Mouse (Mus musculus): ENCODE measurements around the gene S100a11. TPM values are rescaled to one million over a fixed set of nuclear protein-coding genes. Genes with fewer than 3 reads are reported as not detected.
"Not testable (repeated sequence)": the region's sequence is repeated elsewhere in the genome, so short reads cannot be mapped to it uniquely, and the experiment has no call there.

Gene S100a11
- polyA plus RNA-seq (2016; fragmentation: Nextera tagmentation; extraction: Ambion mirVana), result 211 and 229 TPM in 2 replicates

DNA sequence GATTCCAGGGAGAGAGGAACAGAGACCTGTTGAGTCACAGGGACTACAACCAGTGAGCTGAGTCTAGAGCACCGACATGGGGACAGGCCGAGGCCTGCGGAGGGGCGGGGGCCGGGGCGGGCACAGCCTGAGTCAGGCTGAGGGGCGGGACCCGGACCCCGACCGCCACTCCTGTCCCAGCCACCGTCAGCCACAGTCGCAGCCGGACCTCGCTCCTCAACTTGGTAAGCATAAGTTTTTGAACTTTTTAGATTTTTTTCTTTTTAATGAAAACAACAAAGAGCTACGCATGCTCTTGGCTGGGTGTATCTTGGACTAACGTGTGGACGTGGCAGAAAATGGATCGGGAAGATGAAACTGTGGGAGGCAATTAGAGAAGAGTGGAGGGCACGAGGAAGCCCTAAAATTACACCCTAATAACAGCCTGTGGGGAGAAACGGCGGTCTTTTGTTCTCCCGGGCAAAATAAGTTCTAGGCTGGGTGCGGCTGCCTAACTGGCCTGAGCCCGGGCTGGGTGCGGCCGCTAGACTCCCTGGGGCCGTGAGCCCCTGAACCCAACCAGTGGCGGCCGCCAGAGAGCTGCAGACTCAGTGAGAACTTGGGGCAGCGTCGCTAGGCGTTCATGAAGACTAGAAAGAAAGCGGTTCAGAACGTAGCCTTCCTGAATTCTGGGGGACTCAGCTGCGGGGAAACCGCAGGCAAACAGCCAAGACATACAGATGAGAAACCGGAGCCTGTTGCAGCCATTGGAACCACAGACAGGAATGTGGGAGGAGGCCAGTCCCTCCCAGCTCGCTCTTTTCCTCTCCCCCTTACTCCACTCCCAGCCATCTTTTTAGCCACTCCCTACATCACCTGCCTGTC, at the start of gene S100a11:
Gene S100a11, plus strand, starts transcription at position 159 of the 864 bp plus-strand sequence.
- Histone ChIP-seq H3K36me3 (replicated peaks) (no peaks in the 10 kb centered on the region), H3K9me3 (no peaks in the 10 kb centered on the region), H3K4me3 (peak within 1 kb of the TSS; percentile 65), H3K27me3 (ENCODE audit: poor library complexity, severe bottlenecking) (peaks cover 14% of the 10 kb centered on the region), H3K27ac (peak within 1 kb of the TSS; percentile 83), H3K4me1 (peaks cover 5% of the 10 kb centered on the region)
- WGBS, result under 1% methylated on average over 38 of the region's 38 CpGs
- DNase-seq (ENCODE audit: extremely low spot score, low spot score), result peak; percentile 56

DNA sequence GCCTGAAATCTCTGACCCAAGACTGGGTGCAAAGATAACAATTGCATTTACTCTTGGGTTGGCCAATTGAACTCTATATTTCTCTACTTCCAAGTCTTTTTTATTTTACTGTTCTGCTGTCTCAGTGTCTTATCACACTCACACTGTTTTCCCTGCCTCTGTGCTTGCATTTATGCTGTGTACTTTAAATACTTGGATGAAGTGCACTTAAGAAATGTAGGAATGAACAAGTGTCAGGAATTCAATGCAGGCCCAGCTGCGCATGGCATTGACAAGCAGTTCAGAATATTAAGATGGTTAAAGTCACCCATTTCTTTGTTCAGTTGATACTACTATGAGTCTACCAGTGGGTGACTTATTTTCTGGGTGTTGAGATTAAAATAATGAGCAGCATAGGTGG, 40.2 kb upstream of the S100a11 start:
- Histone ChIP-seq H3K9me3 (no peaks in the 10 kb centered on the region), H3K4me3 (no peak overlapping the region), H3K27me3 (ENCODE audit: poor library complexity, severe bottlenecking) (no peaks in the 10 kb centered on the region), H3K4me1 (no peaks in the 10 kb centered on the region), H3K36me3 (replicated peaks) (no peaks in the 10 kb centered on the region), H3K27ac (no peak overlapping the region)
- WGBS, result 96% methylated on average over 1 of the region's 1 CpGs
- DNase-seq (ENCODE audit: extremely low spot score, low spot score), result no peak

DNA sequence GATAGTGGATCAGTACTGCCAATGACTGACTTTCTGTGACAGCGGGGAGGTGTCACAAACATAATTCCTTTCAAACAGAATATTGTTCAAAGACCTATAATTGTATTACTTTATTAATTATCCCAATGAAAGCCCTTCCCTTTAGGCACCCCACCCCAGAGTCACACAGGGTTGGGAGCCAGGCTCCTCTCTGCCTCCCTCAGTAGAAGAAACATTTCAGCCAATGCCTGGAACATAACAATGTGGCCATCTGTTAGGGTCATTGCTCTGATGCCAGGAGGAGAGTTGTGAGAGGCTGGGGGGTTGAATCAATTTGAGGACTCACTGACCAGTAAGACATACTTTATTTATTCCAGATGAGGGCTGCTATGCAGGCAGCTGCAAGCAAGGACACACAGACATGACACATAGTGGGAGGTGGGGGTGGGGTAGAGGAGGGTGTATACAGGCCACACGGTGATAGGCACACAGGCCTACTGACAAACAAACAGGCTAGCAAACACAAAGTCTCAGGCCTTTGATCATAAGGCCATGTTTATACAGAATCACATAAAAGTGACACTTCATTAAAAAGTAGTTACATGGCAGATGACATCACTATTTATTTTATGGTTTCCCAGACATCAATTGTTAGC, 38.2 kb upstream of the S100a11 start:
- Histone ChIP-seq H3K4me3 (no peak overlapping the region), H3K27ac (no peak overlapping the region), H3K27me3 (ENCODE audit: poor library complexity, severe bottlenecking) (no peaks in the 10 kb centered on the region), H3K4me1 (no peaks in the 10 kb centered on the region), H3K36me3 (replicated peaks) (no peaks in the 10 kb centered on the region), H3K9me3 (no peaks in the 10 kb centered on the region)
- DNase-seq (ENCODE audit: extremely low spot score, low spot score), result no peak
- 81% methylated on average over 2 of the region's 2 CpGs for WGBS

DNA sequence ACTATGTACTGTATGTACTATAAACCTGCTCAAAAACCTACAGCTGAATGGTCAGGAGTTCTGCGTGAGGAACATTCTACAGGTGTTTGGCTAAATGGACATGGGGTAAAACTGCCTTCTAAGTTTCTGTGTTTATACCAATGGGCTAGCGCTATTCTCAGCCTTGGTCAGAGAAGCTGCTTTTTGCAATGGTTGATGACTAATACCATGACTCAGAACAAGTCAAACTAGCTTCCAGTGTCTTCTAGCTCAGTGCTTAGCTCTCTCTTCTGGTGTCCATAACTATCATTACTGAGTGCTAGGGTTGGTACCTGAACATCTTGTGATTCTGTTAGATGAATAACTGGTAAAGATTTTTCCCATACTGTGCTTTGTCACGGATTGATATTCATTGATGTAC, 34.7 kb upstream of the S100a11 start:
- WGBS, result 90% methylated on average over 3 of the region's 3 CpGs
- H3K27me3 ChIP-seq (ENCODE audit: poor library complexity, severe bottlenecking), result no peaks in the 10 kb centered on the region
- no peaks in the 10 kb centered on the region for H3K36me3 ChIP-seq (replicated peaks)
- no peak for DNase-seq (ENCODE audit: extremely low spot score, low spot score)
- H3K27ac ChIP-seq, result no peak overlapping the region
- H3K4me3 ChIP-seq, result no peak overlapping the region
- no peaks in the 10 kb centered on the region for H3K4me1 ChIP-seq
- H3K9me3 ChIP-seq, result no peaks in the 10 kb centered on the region

DNA sequence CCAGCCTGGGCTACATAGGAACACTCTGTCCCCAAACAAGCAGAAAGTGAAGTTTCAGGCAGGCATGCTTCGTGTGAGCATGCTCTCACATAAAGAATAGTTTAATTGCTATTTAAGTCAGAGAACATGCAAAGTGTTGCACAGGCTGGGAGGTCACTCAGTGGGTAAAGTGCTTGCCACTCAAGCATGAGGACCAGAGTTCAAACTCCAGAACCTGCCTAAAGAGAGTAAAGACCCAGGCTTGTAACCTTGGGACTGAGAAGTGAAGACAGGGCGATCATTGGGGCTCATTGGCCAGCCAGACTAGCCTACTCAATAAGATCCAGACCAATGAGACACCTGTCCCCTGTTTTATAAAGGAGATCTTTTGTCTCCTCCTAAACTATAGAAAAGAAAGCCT, 31.7 kb upstream of the S100a11 start:
- 88% methylated on average over 2 of the region's 2 CpGs for whole genome bisulfite sequencing

DNA sequence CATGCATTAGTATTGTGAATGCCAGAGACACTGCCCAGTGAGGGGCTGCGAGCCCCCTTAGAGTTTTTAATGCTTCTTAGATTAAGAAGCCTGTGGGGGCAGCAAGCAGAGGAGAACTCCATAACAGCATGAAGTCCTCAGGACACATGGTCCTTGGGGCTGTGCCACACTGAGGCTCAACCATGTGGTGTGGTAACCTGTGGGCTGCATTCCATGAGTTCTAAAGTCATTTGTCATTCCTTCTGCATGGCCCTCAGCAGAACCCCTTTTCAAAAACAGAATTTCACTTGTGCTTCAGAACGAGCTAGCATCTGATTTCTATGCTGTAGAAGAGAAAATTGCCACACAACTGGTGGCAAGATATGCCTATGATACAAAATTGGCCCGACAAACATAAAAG, 28.1 kb upstream of the S100a11 start:
- Histone ChIP-seq H3K36me3 (replicated peaks) (no peaks in the 10 kb centered on the region), H3K4me3 (no peak overlapping the region), H3K9me3 (no peaks in the 10 kb centered on the region), H3K27ac (no peak overlapping the region), H3K4me1 (no peaks in the 10 kb centered on the region), H3K27me3 (ENCODE audit: poor library complexity, severe bottlenecking) (no peaks in the 10 kb centered on the region)
- WGBS, result 85% methylated on average over 3 of the region's 3 CpGs
- DNase-seq (ENCODE audit: extremely low spot score, low spot score), result no peak

More for the DNA sequence above, 31.7 kb upstream of the S100a11 start:
- H3K4me3 ChIP-seq, result no peak overlapping the region
- no peak overlapping the region for H3K27ac ChIP-seq
- H3K4me1 ChIP-seq, result no peaks in the 10 kb centered on the region
- H3K9me3 ChIP-seq, result no peaks in the 10 kb centered on the region
- DNase-seq (ENCODE audit: extremely low spot score, low spot score), result no peak
- no peaks in the 10 kb centered on the region for H3K27me3 ChIP-seq (ENCODE audit: poor library complexity, severe bottlenecking)
- H3K36me3 ChIP-seq (replicated peaks), result no peaks in the 10 kb centered on the region

DNA sequence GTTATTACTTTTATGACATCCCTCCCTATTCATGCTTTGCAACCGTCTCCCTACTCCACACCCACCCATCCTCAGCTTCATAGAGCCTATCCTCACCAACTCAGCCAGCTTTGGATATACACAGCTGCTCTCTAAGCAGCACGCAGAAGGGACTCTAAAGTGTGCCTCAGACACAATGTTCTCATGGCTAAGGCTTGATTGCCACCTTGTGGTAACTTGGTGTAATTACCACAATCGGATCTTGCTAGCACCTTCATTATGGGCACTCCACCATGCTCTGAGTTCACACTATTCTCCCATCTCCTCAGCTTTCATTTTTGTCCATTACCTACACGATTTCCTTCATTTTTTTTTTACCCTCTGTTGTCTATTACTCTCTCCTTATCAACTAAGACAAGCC, 26.3 kb upstream of the S100a11 start:
- Histone ChIP-seq H3K27me3 (ENCODE audit: poor library complexity, severe bottlenecking) (no peaks in the 10 kb centered on the region), H3K4me3 (no peak overlapping the region), H3K36me3 (replicated peaks) (no peaks in the 10 kb centered on the region), H3K9me3 (no peaks in the 10 kb centered on the region), H3K4me1 (no peaks in the 10 kb centered on the region), H3K27ac (no peak overlapping the region)
- 2% methylated on average over 4 of the region's 4 CpGs for WGBS
- DNase-seq (ENCODE audit: extremely low spot score, low spot score), result peak; percentile 29

DNA sequence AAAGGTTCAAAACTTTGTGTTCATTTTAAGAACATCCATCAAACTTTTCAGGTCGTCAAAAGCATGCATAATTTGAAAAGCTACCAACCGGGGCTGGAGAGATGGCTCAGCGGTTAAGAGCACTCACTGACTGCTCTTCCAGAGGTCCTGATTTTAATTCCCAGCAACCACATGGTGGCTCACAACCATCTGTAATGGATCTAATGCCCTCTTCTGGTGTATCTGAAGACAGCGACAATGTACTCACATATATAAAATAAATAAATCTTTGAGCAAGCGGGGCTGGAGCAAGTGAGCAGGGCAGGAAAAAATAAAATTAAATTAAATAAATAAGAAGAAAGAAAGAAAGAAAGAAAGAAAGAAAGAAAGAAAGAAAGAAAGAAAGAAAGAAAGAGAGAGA, 25.5 kb upstream of the S100a11 start:
- not testable (repeated sequence) for H3K9me3 ChIP-seq; DNase-seq (ENCODE audit: extremely low spot score, low spot score); H3K27me3 ChIP-seq (ENCODE audit: poor library complexity, severe bottlenecking); H3K4me1 ChIP-seq; H3K4me3 ChIP-seq; H3K36me3 ChIP-seq (replicated peaks); H3K27ac ChIP-seq
- 32% methylated on average over 5 of the region's 5 CpGs for WGBS

DNA sequence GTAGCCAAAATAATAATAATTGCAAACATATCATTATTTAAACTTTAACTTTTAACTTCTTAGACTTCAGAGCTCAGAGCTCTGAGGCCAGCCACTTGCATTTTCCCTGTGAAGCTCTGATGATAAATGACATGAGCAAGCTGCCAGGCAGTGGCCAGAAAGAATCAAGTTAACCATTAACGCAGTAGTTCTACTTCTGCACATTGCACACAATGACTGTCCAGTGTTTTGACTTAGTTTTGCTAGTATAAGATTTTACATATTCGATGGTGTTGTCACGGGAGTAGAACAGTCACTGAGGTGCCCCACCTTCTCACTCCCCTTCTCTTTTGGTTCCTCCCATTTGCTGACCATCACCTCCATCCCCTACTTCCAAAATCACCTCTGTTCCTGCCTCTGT, 23.2 kb upstream of the S100a11 start:
- Histone ChIP-seq H3K27ac (no peak overlapping the region), H3K4me1 (no peaks in the 10 kb centered on the region), H3K36me3 (replicated peaks) (no peaks in the 10 kb centered on the region), H3K4me3 (no peak overlapping the region), H3K27me3 (ENCODE audit: poor library complexity, severe bottlenecking) (no peaks in the 10 kb centered on the region), H3K9me3 (no peaks in the 10 kb centered on the region)
- 87% methylated on average over 3 of the region's 3 CpGs for WGBS
- no peak for DNase-seq (ENCODE audit: extremely low spot score, low spot score)

DNA sequence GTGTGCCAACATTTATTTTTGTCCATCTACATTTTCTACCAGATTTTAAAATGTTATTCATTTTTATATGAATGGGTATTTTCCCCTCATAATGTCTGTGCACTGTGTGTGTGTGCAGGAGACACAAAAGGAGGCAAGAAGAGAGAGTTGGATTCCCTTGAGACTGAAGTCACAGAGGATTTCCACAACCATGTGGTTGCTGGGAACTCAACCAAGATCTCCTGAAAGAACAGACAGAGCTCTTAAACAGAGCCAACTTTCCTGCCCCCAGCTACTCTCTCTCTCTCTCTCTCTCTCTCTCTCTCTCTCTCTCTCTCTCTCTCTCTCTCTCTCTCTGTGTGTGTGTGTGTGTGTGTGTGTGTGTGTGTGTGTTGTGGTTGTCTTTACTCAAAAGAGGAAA, 21.2 kb upstream of the S100a11 start:
- Histone ChIP-seq H3K9me3 (peaks cover 3% of the 10 kb centered on the region; the same call in 1 of the 2 replicates), H3K27ac (no peak overlapping the region), H3K36me3 (replicated peaks) (no peaks in the 10 kb centered on the region), H3K27me3 (ENCODE audit: poor library complexity, severe bottlenecking) (no peaks in the 10 kb centered on the region), H3K4me3 (no peak overlapping the region), H3K4me1 (no peaks in the 10 kb centered on the region)
- DNase-seq (ENCODE audit: extremely low spot score, low spot score), result no peak

DNA sequence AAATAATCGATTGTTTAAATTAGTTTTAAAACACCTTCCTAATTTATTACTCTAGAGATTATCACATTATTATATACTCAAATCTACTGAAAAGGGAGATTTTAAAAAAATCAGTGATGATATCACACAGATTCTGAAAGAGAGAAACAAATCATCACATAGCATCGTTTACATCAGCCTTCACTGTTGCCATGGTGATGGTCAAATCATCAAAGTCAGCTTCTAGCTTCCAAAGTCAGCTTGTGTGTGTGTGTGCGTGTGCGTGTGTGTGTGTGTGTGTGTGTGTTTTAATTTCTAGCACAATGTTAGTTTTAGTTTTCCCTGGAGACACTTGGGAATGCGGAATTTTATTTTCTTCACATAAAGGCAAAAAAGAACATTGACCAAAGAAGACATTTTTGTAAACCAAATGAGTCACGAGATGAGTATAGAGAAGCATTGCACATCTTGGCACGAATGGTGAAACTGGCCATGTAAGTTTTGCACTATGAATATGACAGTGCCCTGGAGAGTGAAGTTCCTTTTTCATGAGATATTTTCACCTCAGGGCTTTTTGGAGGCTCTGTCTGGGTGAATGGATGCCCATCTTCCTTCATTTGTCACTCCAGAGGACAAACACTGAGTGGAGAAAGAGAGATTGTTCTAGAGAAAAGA, 15.6 kb upstream of the S100a11 start:
- H3K36me3 ChIP-seq (replicated peaks), result no peaks in the 10 kb centered on the region
- no peak overlapping the region for H3K27ac ChIP-seq
- no peaks in the 10 kb centered on the region for H3K27me3 ChIP-seq (ENCODE audit: poor library complexity, severe bottlenecking)
- no peak overlapping the region for H3K4me3 ChIP-seq
- 87% methylated on average over 7 of the region's 7 CpGs for WGBS
- 0 out of 2 replicates have a peak, but pooled peaks cover 6% of the 10 kb centered on the region for H3K4me1 ChIP-seq
- no peak for DNase-seq (ENCODE audit: extremely low spot score, low spot score)
- peaks cover 3% of the 10 kb centered on the region; the same call in 1 of the 2 replicates for H3K9me3 ChIP-seq

DNA sequence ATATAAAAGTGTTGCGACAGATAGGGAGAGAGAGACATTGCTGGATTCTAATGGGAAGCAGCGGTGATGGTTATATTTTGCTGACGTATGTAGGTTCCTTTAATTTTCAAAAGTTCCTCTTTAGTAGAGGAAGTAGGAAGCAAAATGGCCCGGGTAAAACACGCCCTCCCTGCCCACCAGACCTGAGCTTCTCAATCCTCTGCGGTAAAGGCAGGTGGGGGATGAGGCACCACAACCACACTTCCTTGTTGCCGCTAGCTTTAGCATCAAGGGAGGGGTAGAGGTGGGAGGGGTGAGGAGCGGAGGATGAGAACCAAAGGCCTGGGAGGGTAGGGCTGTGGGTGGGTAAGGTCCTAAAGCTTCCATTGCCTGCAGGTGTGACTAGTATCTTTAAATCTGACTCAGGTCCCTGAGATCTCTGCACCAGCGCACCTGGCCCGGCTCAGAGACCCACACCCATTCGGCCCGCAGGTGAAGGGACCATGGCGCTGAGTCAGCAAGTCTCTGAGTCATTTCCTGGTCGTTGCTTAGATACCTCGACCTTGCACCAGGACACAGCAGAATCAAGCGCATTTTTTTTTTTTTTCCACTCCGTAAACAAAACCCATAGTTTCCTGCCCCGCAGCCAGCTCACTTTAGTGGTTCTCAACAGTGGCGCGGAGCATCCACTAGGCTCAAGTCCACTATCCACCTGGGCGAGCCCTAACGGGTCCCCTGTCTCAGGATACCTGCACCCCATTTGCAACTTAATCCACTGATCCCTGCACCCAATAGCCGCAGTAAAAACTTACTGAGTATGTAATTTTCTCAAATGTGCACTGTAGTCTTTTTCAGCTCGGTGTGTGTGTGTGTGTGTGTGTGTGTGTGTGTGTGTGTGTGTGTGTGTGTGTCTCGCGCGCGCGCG, 14.1 kb upstream of the S100a11 start:
- no peaks in the 10 kb centered on the region for H3K36me3 ChIP-seq (replicated peaks)
- H3K4me3 ChIP-seq, result no peak overlapping the region
- no peak overlapping the region for H3K27ac ChIP-seq
- H3K27me3 ChIP-seq (ENCODE audit: poor library complexity, severe bottlenecking), result no peaks in the 10 kb centered on the region
- WGBS, result 37% methylated on average over 30 of the region's 30 CpGs
- DNase-seq (ENCODE audit: extremely low spot score, low spot score), result no peak
- H3K4me1 ChIP-seq, result 0 out of 2 replicates have a peak, but pooled peaks cover 6% of the 10 kb centered on the region
- peaks cover 3% of the 10 kb centered on the region; the same call in 1 of the 2 replicates for H3K9me3 ChIP-seq

Measured in forebrain, embryonic 10.5 days (tissue).